Comparison of ENCODE assay signal across 12 mouse cellular contexts in the genomic region with DNA sequence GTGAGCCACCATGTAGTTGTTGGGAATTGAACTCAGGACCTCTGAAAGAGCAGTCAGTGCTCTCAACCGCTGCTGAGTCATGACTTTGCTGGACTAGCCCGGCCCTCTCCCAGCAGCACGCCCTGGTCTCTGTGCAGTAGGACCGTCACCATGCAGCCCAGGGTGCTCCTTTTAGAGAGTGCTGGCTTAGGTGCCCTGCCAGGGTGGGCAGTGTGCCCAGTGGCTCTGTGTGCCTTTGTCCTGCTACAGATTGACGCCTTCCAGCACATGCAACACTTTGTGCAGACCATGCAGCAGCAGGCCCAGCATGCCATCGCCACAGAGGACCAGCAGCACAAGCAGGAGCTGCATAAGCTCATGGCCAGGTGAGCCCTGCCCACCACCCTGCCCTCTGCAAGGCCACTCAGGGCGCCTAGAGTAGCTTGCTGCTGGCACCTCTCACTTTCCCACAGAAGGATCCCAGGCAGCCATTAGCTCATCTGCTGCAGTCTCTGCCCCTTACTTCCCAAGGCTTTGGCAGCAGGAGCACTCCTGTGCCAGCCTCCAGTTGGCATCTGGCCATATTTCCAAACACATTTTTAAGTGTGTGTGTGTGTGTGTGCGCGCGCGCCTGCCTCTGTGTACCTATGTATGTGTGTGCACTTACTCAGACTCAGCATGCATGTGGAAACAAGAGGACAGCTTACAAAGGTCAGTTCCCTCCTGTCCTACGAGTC. TPM values are rescaled to one million over a fixed set of nuclear protein-coding genes. Genes with fewer than 3 reads are reported as not detected.
A peak's percentile ranks its signal among the peaks of the same experiment; 100 is the strongest.
DNase-seq lines count a peak whose midpoint lies in the region; ATAC-seq and TF ChIP-seq lines count a peak whose summit lies in the region.
"Had no signal": no experiment of that assay in that cellular context is flagged by ENCODE, and none has a peak within 500 bp of the region (broad histone marks: within the 10 kb centered on the region; RNA-seq: fewer than 3 reads in every experiment).

No protein-coding gene starts in this region.

- peak; percentile 83 for ATAC-seq in hindbrain, embryonic 15.5 days (ENCODE audit: low FRiP score, low read depth)
- ATAC-seq in forebrain, postnatal 0 days = peak; percentile 84
- ATAC-seq in CD4-positive, CD25-positive, alpha-beta regulatory T cell, adult 4 months = no peak

- no peak overlapping the region for H3K4me3 ChIP-seq in hindbrain, embryonic 15.5 days
- H3K4me3 ChIP-seq in hindbrain, embryonic 10.5 days = no peak overlapping the region
- H3K4me3 ChIP-seq in forebrain, postnatal 0 days (ENCODE audit: low read depth, low read length) = no peak overlapping the region
- H3K4me3 ChIP-seq: limb, embryonic 12.5 days; megakaryocyte, embryonic 14.5 days had no signal

- no peaks in the 10 kb centered on the region for H3K9me3 ChIP-seq in hindbrain, embryonic 15.5 days
- no peaks in the 10 kb centered on the region for H3K9me3 ChIP-seq in hindbrain, embryonic 10.5 days
- no peaks in the 10 kb centered on the region for H3K9me3 ChIP-seq in forebrain, postnatal 0 days (ENCODE audit: low read length)
- H3K9me3 ChIP-seq: G1E; limb, embryonic 12.5 days; megakaryocyte, embryonic 14.5 days had no signal

- no peak overlapping the region for H3K9ac ChIP-seq in hindbrain, embryonic 15.5 days
- H3K9ac ChIP-seq in forebrain, postnatal 0 days = no peak overlapping the region
- H3K9ac ChIP-seq: limb, embryonic 12.5 days had no signal

- no peak for TF ChIP-seq CTCF in forebrain, postnatal 0 days (IDR thresholded peaks at IDR 0.05; ENCODE audit: low read depth)

- H3K4me2 ChIP-seq in hindbrain, embryonic 15.5 days = no peak overlapping the region
- H3K4me2 ChIP-seq in forebrain, postnatal 0 days (ENCODE audit: low read depth) = no peak overlapping the region
- H3K4me2 ChIP-seq: limb, embryonic 12.5 days had no signal

- 78% methylated on average over 12 of the region's 12 CpGs for WGBS in hindbrain, embryonic 15.5 days
- 92% methylated on average over 12 of the region's 12 CpGs for WGBS in hindbrain, embryonic 10.5 days
- 56% methylated on average over 12 of the region's 12 CpGs for WGBS in forebrain, postnatal 0 days

- DNase-seq in hindbrain, embryonic 10.5 days (ENCODE audit: low spot score) = no peak
- DNase-seq in right cerebral cortex, postnatal 4 days = peak; percentile 61
- no peak for DNase-seq in right cerebral cortex, adult 18-20 months
- peak; percentile 45 for DNase-seq in forebrain, postnatal 0 days
- DNase-seq in thymus, postnatal 10 days (ENCODE audit: low spot score in 2 of 2) = no peak
- DNase-seq: retina, postnatal 1 day; thymus, adult 2 months had no signal

- H3K27me3 ChIP-seq in hindbrain, embryonic 15.5 days = no peaks in the 10 kb centered on the region
- no peaks in the 10 kb centered on the region for H3K27me3 ChIP-seq in hindbrain, embryonic 10.5 days (ENCODE audit: insufficient read depth, poor library complexity, severe bottlenecking)
- no peaks in the 10 kb centered on the region for H3K27me3 ChIP-seq in forebrain, postnatal 0 days (ENCODE audit: insufficient read depth, low read length)
- H3K27me3 ChIP-seq: limb, embryonic 12.5 days; megakaryocyte, embryonic 14.5 days had no signal

- H3K4me1 ChIP-seq in hindbrain, embryonic 15.5 days (replicated peaks) = 0 out of 2 replicates have a peak, but pooled peaks cover 4% of the 10 kb centered on the region
- H3K4me1 ChIP-seq in hindbrain, embryonic 10.5 days (replicated peaks) = no peaks in the 10 kb centered on the region
- H3K4me1 ChIP-seq in forebrain, postnatal 0 days (ENCODE audit: insufficient read depth) = no peaks in the 10 kb centered on the region
- H3K4me1 ChIP-seq: limb, embryonic 12.5 days had no signal

- H3K27ac ChIP-seq in hindbrain, embryonic 15.5 days (replicated peaks) = peak overlapping the region; percentile 22; the same call in 1 of the 2 replicates
- no peak overlapping the region for H3K27ac ChIP-seq in hindbrain, embryonic 10.5 days
- no peak overlapping the region for H3K27ac ChIP-seq in forebrain, postnatal 0 days (ENCODE audit: low read depth, low read length)
- H3K27ac ChIP-seq: limb, embryonic 12.5 days had no signal

- H3K36me3 ChIP-seq in hindbrain, embryonic 15.5 days = peaks cover 90% of the 10 kb centered on the region
- peaks cover 98% of the 10 kb centered on the region for H3K36me3 ChIP-seq in hindbrain, embryonic 10.5 days
- H3K36me3 ChIP-seq in forebrain, postnatal 0 days (ENCODE audit: insufficient read depth) = peaks cover 91% of the 10 kb centered on the region

RNA-seq across cellular contexts. Expression of a gene that starts 24.5 kb away (rescaled TPM):
- polyA plus RNA-seq in hindbrain, embryonic 15.5 days (2015; fragmentation: Nextera tagmentation; extraction: Ambion mirVana) = 88.5 and 91.7 TPM in 2 replicates
- polyA plus RNA-seq in hindbrain, embryonic 10.5 days (2016; fragmentation: Nextera tagmentation; extraction: Ambion mirVana) = 92.9 and 97.4 TPM in 2 replicates
- total RNA-seq in forebrain, postnatal 0 days (2014; rRNA removed) = 70.4 and 80.0 TPM in 2 replicates
- polyA plus RNA-seq in forebrain, postnatal 0 days (2015; fragmentation: Nextera tagmentation; extraction: Ambion mirVana) = 75.3 and 76.8 TPM in 2 replicates
- polyA plus RNA-seq in CD4-positive, CD25-positive, alpha-beta regulatory T cell, adult 4 months (2017; shearing (Covaris generic)) = 100 to 1,000 TPM in 1 of 2 experiments, 10 to 100 TPM in 1; 92.7 to 146 TPM

RNA-seq across cellular contexts. Expression of a gene that starts 33.5 kb away (rescaled TPM):
- 0.44 and 0.50 TPM in 2 replicates for polyA plus RNA-seq in hindbrain, embryonic 15.5 days (2015; fragmentation: Nextera tagmentation; extraction: Ambion mirVana)
- polyA plus RNA-seq in hindbrain, embryonic 10.5 days (2016; fragmentation: Nextera tagmentation; extraction: Ambion mirVana) = 0.29 and 0.31 TPM in 2 replicates
- total RNA-seq in forebrain, postnatal 0 days (2014; rRNA removed) = 0.52 TPM in 1 of 2 replicates, not detected in the other
- polyA plus RNA-seq in forebrain, postnatal 0 days (2015; fragmentation: Nextera tagmentation; extraction: Ambion mirVana) = 0.21 and 0.33 TPM in 2 replicates
- under 1 TPM; 0.59 to 0.65 TPM for polyA plus RNA-seq in CD4-positive, CD25-positive, alpha-beta regulatory T cell, adult 4 months (2017; shearing (Covaris generic))
- polyA plus RNA-seq: G1E had no signal

RNA-seq across cellular contexts. Expression of a gene that starts 57.5 kb away (rescaled TPM):
- 181 and 194 TPM in 2 replicates for polyA plus RNA-seq in hindbrain, embryonic 15.5 days (2015; fragmentation: Nextera tagmentation; extraction: Ambion mirVana)
- 190 and 218 TPM in 2 replicates for polyA plus RNA-seq in hindbrain, embryonic 10.5 days (2016; fragmentation: Nextera tagmentation; extraction: Ambion mirVana)
- 59.9 and 60.3 TPM in 2 replicates for total RNA-seq in forebrain, postnatal 0 days (2014; rRNA removed)
- polyA plus RNA-seq in forebrain, postnatal 0 days (2015; fragmentation: Nextera tagmentation; extraction: Ambion mirVana) = 199 and 232 TPM in 2 replicates
- 1 to 10 TPM; 5.0 to 5.4 TPM for polyA plus RNA-seq in CD4-positive, CD25-positive, alpha-beta regulatory T cell, adult 4 months (2017; shearing (Covaris generic))

Comparison
In these comparisons a context has a peak if more than half of its experiments do, and no peak if none do; other contexts are left out.
1. DNase-seq: peak in right cerebral cortex, postnatal 4 days (single experiment) and forebrain, postnatal 0 days (single experiment); none in hindbrain, embryonic 10.5 days (single experiment), right cerebral cortex, adult 18-20 months (single experiment) and thymus, postnatal 10 days (0 of 2).
2. RNA of a gene that starts 57.5 kb away (polyA plus RNA-seq): 199 to 232 TPM in forebrain, postnatal 0 days, 181 to 194 TPM in hindbrain, embryonic 15.5 days and 190 to 218 TPM in hindbrain, embryonic 10.5 days; 5.0 to 5.4 TPM in CD4-positive, CD25-positive, alpha-beta regulatory T cell, adult 4 months; every median in the first group is over 10 times any median in the second.